Mouse (Mus musculus) liver, embryonic 11.5 days (tissue): ENCODE results near the gene Pptc7. TPM values are rescaled to one million over a fixed set of nuclear protein-coding genes. Genes with fewer than 3 reads are reported as not detected.
A peak's percentile ranks its signal among the peaks of the same experiment; 100 is the strongest.

Experiments
- ATAC-seq: fragments of 200-750 bp; cut with Nextera tagmentation; replicated peaks from 2 replicates; pipeline ENCODE4 v1.8.0; 2017; ENCODE audit warnings: moderate number of reproducible peaks, mild to moderate bottlenecking, moderate TSS enrichment, moderate library complexity; ENCODE audit not compliant: low FRiP score
- DNase-seq: peaks from one replicate; pipeline ENCODE4 v3.0.0-alpha.2; 2017; ENCODE audit warnings: low spot score
- H3K27ac ChIP-seq: fragments of 300-500 bp; sonication (generic); 2 replicates; pipeline ENCODE4 v1.5.1; 2014; ENCODE audit warnings: mild to moderate bottlenecking, low read depth, low read length, control low read depth
- H3K27me3 ChIP-seq: fragments of 300-500 bp; sonication (generic); replicated peaks from 2 replicates; pipeline ENCODE4 v1.6.1; 2014; ENCODE audit warnings: low read length, mixed read lengths; ENCODE audit not compliant: control insufficient read depth, insufficient read depth
- H3K36me3 ChIP-seq: fragments of 300-500 bp; sonication (generic); 2 replicates; pipeline ENCODE4 v1.6.1; 2014; ENCODE audit warnings: mild to moderate bottlenecking, low read length, moderate library complexity, mixed read lengths; ENCODE audit not compliant: control insufficient read depth, insufficient read depth
- H3K4me1 ChIP-seq: fragments of 300-500 bp; sonication (generic); replicated peaks from 2 replicates; pipeline ENCODE4 v1.6.1; 2014; ENCODE audit warnings: low read length, mixed read lengths; ENCODE audit not compliant: control insufficient read depth, insufficient read depth
- H3K4me2 ChIP-seq: fragments of 300-500 bp; sonication (generic); 2 replicates; pipeline ENCODE4 v1.6.1; 2014; ENCODE audit warnings: mild to moderate bottlenecking, control low read depth, moderate library complexity
- H3K4me3 ChIP-seq: fragments of 300-500 bp; sonication (generic); 2 replicates; pipeline ENCODE4 v1.5.1; 2014; ENCODE audit warnings: low read depth, low read length, control low read depth
- H3K9ac ChIP-seq: fragments of 300-500 bp; sonication (generic); 2 replicates; pipeline ENCODE4 v1.6.1; 2014; ENCODE audit warnings: low read depth, low read length, control low read depth
- H3K9me3 ChIP-seq: fragments of 300-500 bp; sonication (generic); 2 replicates; pipeline ENCODE4 v1.6.1; 2016; ENCODE audit warnings: low read length, inconsistent platforms, mixed read lengths; ENCODE audit not compliant: control insufficient read depth
- WGBS: fragments of 180-500 bp; shearing (Covaris S2); extraction: QIAGEN DNeasy Blood & Tissue Kit; methylation state at CpG from one replicate; pipeline ENCODE4 v1.1.7; 2014; 5-methylcytosine and 5-hydroxymethylcytosine counted together
- polyA plus RNA-seq: library from polyadenylated mRNA; unstranded; fragments of >200 nt; fragmentation: Nextera tagmentation; extraction: Ambion mirVana; gene quantifications from 2 replicates; pipeline ENCODE4 v1.2.1, GENCODE M21; 2014

Pptc7 gene
- polyA plus RNA-seq, 1 experiment from 2014 or later = 8.2 TPM

DNA sequence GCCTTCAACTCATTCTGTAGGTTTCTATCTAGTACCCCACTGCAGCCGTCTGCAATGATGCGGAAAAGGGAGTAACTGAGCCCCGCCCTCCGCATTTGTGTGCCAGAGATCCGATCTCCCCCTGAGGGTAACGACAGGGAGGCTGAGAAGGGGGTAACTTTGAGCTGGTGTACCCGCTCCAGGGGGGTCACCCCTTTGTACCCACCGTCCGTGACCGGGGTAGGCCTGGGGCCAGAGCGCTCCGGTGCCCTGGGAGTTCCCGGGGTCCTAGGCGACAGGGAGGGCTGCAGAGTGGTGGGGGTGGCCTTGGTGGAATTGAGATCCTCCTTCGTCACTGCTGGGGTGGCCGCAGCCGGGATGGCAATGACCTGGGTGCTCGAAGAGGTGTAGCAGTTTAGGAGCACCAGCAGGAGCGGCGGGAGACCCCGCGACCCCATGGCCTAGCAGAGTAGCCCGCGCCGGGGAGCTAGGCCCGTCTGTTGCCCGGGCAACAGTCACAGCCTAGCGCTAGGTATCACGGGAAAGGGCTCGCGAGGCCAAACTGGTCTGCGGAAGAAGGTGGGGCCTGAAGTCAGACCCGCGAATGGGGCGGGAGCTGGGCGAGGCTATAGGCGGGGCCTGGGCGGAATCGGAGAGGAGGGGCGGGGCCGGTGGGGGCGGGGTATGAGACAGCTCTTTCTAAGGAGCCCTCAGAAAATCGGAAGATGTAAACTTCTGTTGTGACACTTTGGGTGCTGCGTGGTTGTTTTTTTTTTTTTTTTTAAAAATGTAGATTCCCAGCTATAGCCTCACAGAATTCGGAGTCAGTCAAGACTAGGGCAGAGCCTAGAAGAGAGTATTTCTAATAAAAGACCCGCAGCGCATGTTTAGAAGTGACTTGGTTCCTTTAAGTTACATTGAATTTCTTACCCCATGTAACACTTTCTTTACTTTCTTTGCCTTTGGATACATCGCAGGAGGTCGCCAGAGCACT, 19.9 kb upstream of the Pptc7 start, which contains the start of gene Tctn1:
Gene Tctn1, minus strand, starts transcription at position 528 of the 973 bp plus-strand sequence.
- H3K4me3 ChIP-seq = peak within 1 kb of the TSS; percentile 83
- no peaks in the 10 kb centered on the region for H3K36me3 ChIP-seq
- H3K27me3 ChIP-seq = no peaks in the 10 kb centered on the region
- peak within 1 kb of the TSS; percentile 77 for H3K9ac ChIP-seq
- DNase-seq = peak; percentile 91
- H3K27ac ChIP-seq = no peak within 1 kb of the TSS
- H3K4me2 ChIP-seq = peak within 1 kb of the TSS; percentile 88
- WGBS = 1% methylated on average over 49 of the region's 49 CpGs
- H3K9me3 ChIP-seq = no peaks in the 10 kb centered on the region
- H3K4me1 ChIP-seq = peaks cover 13% of the 10 kb centered on the region
- peak; percentile 97 for ATAC-seq

DNA sequence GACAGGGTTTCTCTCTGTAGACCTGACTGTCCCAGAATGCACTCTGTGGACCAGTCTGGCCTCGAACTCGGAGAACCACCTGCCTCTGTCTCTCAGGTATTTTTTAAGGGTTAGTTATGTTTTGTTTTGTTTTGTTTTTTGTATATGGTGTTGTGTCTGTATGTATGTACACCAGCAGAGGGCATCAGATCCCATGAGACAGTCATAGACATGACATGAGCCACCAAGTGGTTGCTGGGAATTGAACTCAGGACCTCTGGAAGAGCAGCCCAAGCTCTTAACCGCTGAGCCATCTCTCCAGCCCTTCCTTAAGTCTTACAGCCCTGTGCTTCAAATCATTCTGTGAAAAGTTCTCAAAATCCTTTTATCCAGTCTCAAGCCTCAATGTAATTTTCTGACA, 19.0 kb upstream of the Pptc7 start:
- no peak overlapping the region for H3K4me3 ChIP-seq

DNA sequence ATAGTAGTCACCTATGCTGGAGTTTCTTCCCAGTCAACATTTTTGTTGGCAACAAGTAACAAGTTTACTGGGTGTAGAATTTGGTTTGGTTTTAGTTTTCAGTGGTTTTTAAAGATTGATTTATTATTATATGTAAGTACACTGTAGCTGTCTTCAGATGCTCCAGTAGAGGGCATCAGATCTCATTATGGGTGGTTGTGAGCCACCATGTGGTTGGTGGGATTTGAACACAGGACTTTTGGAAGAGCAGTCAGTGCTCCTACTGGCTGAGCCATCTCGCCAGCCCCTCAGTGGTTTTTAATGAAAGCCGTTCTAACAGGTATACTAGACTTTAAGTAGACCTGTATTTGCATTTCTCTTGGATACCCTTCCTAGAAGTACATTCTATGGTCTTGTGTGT, 18.2 kb upstream of the Pptc7 start:
- Histone ChIP-seq H3K27me3 (no peaks in the 10 kb centered on the region), H3K9ac (no peak overlapping the region), H3K36me3 (no peaks in the 10 kb centered on the region), H3K4me2 (no peak overlapping the region), H3K4me1 (peaks cover 13% of the 10 kb centered on the region), H3K27ac (no peak overlapping the region), H3K4me3 (no peak overlapping the region), H3K9me3 (no peaks in the 10 kb centered on the region)
- DNase-seq (no peak), ATAC-seq (no peak)
- WGBS = 84% methylated on average over 2 of the region's 2 CpGs

More for the DNA sequence above, 19.0 kb upstream of the Pptc7 start:
- no peak for DNase-seq
- no peaks in the 10 kb centered on the region for H3K9me3 ChIP-seq
- H3K4me1 ChIP-seq = peaks cover 13% of the 10 kb centered on the region
- peak overlapping the region; percentile 88 for H3K4me2 ChIP-seq
- no peaks in the 10 kb centered on the region for H3K27me3 ChIP-seq
- H3K27ac ChIP-seq = no peak overlapping the region
- no peak for ATAC-seq
- WGBS = 66% methylated on average over 3 of the region's 3 CpGs
- H3K9ac ChIP-seq = no peak overlapping the region
- no peaks in the 10 kb centered on the region for H3K36me3 ChIP-seq

DNA sequence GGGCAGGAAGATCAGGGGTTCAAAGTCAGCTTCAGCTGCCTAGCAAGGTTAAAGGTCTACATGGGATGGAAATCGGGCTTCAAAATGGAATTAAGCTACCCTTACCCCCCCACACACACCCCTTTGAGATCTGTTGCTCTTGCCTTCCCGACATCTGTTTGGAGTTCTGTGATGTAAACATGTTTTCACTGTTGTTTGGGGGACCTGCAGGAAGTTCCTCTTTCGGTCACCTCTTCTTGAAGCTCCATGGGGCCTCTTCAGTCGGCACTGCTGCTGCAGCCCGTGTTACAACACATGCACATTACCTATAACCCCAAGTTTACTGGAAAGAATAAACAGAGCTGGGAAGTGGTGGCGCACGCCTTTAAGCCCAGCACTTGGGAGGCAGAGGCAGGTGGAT, 17.0 kb upstream of the Pptc7 start:
- ATAC-seq (no peak), DNase-seq (no peak)
- Histone ChIP-seq H3K27ac (no peak overlapping the region), H3K4me3 (no peak overlapping the region), H3K4me2 (no peak overlapping the region), H3K9me3 (no peaks in the 10 kb centered on the region), H3K27me3 (no peaks in the 10 kb centered on the region), H3K9ac (no peak overlapping the region), H3K36me3 (no peaks in the 10 kb centered on the region), H3K4me1 (peaks cover 9% of the 10 kb centered on the region)
- WGBS = 59% methylated on average over 7 of the region's 7 CpGs

DNA sequence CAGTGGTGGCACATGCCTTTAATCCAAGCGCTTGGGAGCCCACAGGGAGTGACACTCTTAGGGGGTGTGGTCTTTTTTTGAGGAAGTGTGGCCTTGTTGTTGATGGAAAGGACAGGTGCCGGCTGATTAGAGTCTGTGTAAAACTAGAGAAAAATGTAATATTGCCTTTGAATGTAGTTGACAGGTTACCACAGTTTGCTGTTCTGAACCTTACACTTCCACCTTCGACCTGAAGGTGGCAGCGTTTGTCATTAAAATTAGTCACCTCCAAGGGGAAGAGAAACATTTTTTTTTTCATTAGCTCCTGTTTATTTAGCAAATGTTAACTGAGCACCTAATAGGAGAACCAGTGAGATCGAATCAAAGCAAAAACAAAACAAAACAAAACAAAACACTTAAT, 16.3 kb upstream of the Pptc7 start:
- Histone ChIP-seq H3K4me3 (no peak overlapping the region), H3K36me3 (no peaks in the 10 kb centered on the region), H3K27ac (no peak overlapping the region), H3K4me1 (peaks cover 6% of the 10 kb centered on the region), H3K9ac (no peak overlapping the region), H3K27me3 (no peaks in the 10 kb centered on the region), H3K9me3 (no peaks in the 10 kb centered on the region), H3K4me2 (no peak overlapping the region)
- DNase-seq (no peak), ATAC-seq (no peak)
- WGBS = 24% methylated on average over 5 of the region's 5 CpGs

DNA sequence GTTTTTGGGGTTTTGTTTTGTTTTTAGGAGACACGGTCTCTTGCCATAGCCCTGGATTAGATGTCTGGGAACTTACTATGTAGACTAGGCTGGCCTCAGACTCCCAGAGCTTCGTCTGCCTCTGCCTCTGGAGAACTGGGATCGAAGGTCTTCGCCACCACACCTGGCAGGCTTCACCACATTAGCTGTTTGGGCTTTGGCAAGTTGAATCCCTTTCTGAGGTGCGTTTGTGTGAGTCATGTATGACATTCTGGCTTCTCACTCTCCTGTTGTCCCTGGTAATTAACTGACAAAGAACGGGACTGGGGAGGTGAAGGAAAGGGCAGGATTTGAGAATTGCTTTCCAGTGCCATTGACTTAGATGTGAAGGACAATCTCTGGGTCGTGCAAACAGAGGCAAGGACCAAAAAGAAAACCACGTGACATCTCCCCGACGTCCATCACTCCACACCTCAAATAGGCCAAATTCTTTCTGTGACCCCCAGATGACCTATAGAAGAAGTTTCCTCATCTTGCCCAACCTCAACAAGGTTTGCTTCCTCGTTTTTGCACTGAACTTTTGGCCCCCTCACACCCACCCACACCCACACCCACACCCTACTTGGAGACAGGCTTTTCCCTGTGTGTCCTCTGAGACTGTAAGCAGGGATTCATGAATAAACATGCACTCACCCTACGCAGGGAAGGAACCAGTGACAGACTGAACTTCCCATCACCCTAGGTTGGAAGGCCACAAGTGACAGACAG, 15.1 kb upstream of the Pptc7 start:
- H3K36me3 ChIP-seq = no peaks in the 10 kb centered on the region
- DNase-seq = no peak
- WGBS = 58% methylated on average over 12 of the region's 12 CpGs

DNA sequence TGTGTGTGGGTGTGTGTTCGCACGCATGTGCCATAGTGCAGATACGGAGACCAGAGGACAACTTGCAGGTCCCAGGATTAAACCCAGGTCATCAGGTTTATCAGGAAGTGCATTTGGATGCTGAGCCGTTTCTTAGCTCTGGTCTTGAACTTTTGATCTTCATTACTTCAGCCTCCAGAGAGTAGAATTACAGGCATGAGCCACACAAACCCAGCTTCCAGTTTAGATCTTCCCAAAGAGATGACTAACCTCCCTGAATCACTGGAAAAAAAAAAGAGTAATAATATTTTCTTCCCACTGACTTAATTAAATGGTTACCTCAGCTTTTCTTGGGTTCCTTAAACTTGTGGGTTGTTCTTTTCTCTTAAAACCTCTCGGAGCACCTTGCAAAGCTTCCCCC, 11.3 kb upstream of the Pptc7 start:
- WGBS = 77% methylated on average over 5 of the region's 5 CpGs

More for the DNA sequence above, 15.1 kb upstream of the Pptc7 start:
- no peaks in the 10 kb centered on the region for H3K9me3 ChIP-seq
- H3K4me3 ChIP-seq = no peak overlapping the region
- H3K4me2 ChIP-seq = no peak overlapping the region
- H3K27me3 ChIP-seq = no peaks in the 10 kb centered on the region
- H3K9ac ChIP-seq = no peak overlapping the region; the same call in 1 of the 2 replicates
- peaks cover 3% of the 10 kb centered on the region; the same call in 1 of the 2 replicates for H3K4me1 ChIP-seq
- ATAC-seq = no peak
- no peak overlapping the region for H3K27ac ChIP-seq

DNA sequence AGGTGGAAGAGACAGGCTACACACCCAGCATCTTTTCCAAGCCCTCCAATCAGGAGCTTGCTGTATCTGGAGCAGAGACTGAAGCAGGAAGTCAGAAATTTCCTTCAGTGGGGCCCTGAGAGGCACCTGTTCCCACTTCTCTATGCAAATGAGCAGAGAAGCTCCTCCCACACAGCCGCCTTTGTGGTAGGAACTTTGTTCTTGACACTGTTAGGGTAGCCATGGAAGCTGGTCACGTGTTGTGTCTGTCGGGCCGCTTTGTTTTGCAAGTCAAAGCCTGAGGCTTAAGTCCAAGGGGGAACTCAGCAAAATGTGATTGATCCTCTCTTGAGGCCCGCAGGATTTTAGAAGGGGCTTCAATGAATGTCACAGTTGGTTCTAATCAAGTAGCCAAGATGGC, 9.4 kb upstream of the Pptc7 start:
- Histone ChIP-seq H3K9me3 (no peaks in the 10 kb centered on the region), H3K27me3 (no peaks in the 10 kb centered on the region), H3K9ac (no peak overlapping the region), H3K27ac (no peak overlapping the region), H3K4me3 (no peak overlapping the region), H3K4me1 (no peaks in the 10 kb centered on the region; the same call in 1 of the 2 replicates), H3K36me3 (no peaks in the 10 kb centered on the region), H3K4me2 (no peak overlapping the region)
- ATAC-seq (0 out of 2 replicates have a peak, but pooled peaks have one; percentile 51), DNase-seq (no peak)
- WGBS = 24% methylated on average over 5 of the region's 5 CpGs

More for the DNA sequence above, 11.3 kb upstream of the Pptc7 start:
- no peak overlapping the region for H3K4me3 ChIP-seq
- ATAC-seq (no peak), DNase-seq (no peak)
- no peak overlapping the region for H3K27ac ChIP-seq
- no peaks in the 10 kb centered on the region for H3K36me3 ChIP-seq
- no peaks in the 10 kb centered on the region; the same call in 1 of the 2 replicates for H3K4me1 ChIP-seq
- H3K4me2 ChIP-seq = no peak overlapping the region
- H3K9me3 ChIP-seq = no peaks in the 10 kb centered on the region
- no peaks in the 10 kb centered on the region for H3K27me3 ChIP-seq
- no peak overlapping the region for H3K9ac ChIP-seq
